Mouse (Mus musculus): ENCODE measurements at regions not wholly inside any gene's neighbourhood (a gene's known extent, or its start where the extent isn't known, plus 50 kb on each side); places are given as distances from the start of the nearest gene placed in this dataset.

- Histone ChIP-seq H3K4me3 (ENCODE audit: insufficient read depth, low read length) (no peak overlapping the region), H3K27ac (ENCODE audit: insufficient read depth, low read depth, low read length) (no peak overlapping the region), H3K4me1 (ENCODE audit: control insufficient read depth, insufficient read depth, low read length) (peaks cover 37% of the 10 kb centered on the region)
- TF ChIP-seq POLR2A (IDR thresholded peaks at IDR 0.05; ENCODE audit: borderline replicate concordance, low read depth, low read length) (no peak), CTCF (IDR thresholded peaks at IDR 0.05; ENCODE audit: low read depth, low read length) (no peak)
These were observed 911.7 kb upstream of the Lrrc6 start for GRCm38 (mm10) chr15:67412394-67412793.

- Histone ChIP-seq H3K27ac (ENCODE audit: insufficient read depth, low read depth, low read length) (no peak overlapping the region), H3K4me3 (ENCODE audit: insufficient read depth, low read length) (no peak overlapping the region), H3K4me1 (ENCODE audit: control insufficient read depth, insufficient read depth, low read length) (peaks cover 39% of the 10 kb centered on the region)
- TF ChIP-seq CTCF (IDR thresholded peaks at IDR 0.05; ENCODE audit: low read depth, low read length) (no peak), POLR2A (IDR thresholded peaks at IDR 0.05; ENCODE audit: borderline replicate concordance, low read depth, low read length) (no peak)
These were observed 910.9 kb upstream of the Lrrc6 start for GRCm38 (mm10) chr15:67411657-67412056.

GRCm38 (mm10) chr15:67410012-67410411, 909.3 kb upstream of the Lrrc6 start:
- Histone ChIP-seq H3K4me3 (ENCODE audit: insufficient read depth, low read length) (no peak overlapping the region), H3K4me1 (ENCODE audit: control insufficient read depth, insufficient read depth, low read length) (peaks cover 39% of the 10 kb centered on the region), H3K27ac (ENCODE audit: insufficient read depth, low read depth, low read length) (no peak overlapping the region)
- no peak for TF ChIP-seq POLR2A (IDR thresholded peaks at IDR 0.05; ENCODE audit: borderline replicate concordance, low read depth, low read length)
- TF ChIP-seq CTCF (IDR thresholded peaks at IDR 0.05; ENCODE audit: low read depth, low read length): no peak

GRCm38 (mm10) chr15:67408871-67409559, 908.3 kb upstream of the Lrrc6 start:
- Histone ChIP-seq H3K4me1 (ENCODE audit: control insufficient read depth, insufficient read depth, low read length) (peaks cover 33% of the 10 kb centered on the region), H3K27ac (ENCODE audit: insufficient read depth, low read depth, low read length) (no peak overlapping the region), H3K4me3 (ENCODE audit: insufficient read depth, low read length) (no peak overlapping the region)
- TF ChIP-seq CTCF (IDR thresholded peaks at IDR 0.05; ENCODE audit: low read depth, low read length) (no peak), POLR2A (IDR thresholded peaks at IDR 0.05; ENCODE audit: borderline replicate concordance, low read depth, low read length) (no peak)

GRCm38 (mm10) chr15:67407244-67407643, 906.5 kb upstream of the Lrrc6 start:
- H3K27ac ChIP-seq (ENCODE audit: insufficient read depth, low read depth, low read length): no peak overlapping the region
- TF ChIP-seq CTCF (IDR thresholded peaks at IDR 0.05; ENCODE audit: low read depth, low read length): no peak
- no peak for TF ChIP-seq POLR2A (IDR thresholded peaks at IDR 0.05; ENCODE audit: borderline replicate concordance, low read depth, low read length)

GRCm38 (mm10) chr15:67405523-67405922, 904.8 kb upstream of the Lrrc6 start:
- peak overlapping the region; percentile 70 for H3K27ac ChIP-seq (ENCODE audit: insufficient read depth, low read depth, low read length)
- H3K4me3 ChIP-seq (ENCODE audit: insufficient read depth, low read length): no peak overlapping the region
- TF ChIP-seq POLR2A (IDR thresholded peaks at IDR 0.05; ENCODE audit: borderline replicate concordance, low read depth, low read length): no peak
- TF ChIP-seq CTCF (IDR thresholded peaks at IDR 0.05; ENCODE audit: low read depth, low read length): no peak
- H3K4me1 ChIP-seq (ENCODE audit: control insufficient read depth, insufficient read depth, low read length): peaks cover 13% of the 10 kb centered on the region

More at GRCm38 (mm10) chr15:67407244-67407643, 906.5 kb upstream of the Lrrc6 start:
- Histone ChIP-seq H3K4me3 (ENCODE audit: insufficient read depth, low read length) (no peak overlapping the region), H3K4me1 (ENCODE audit: control insufficient read depth, insufficient read depth, low read length) (peaks cover 16% of the 10 kb centered on the region)

- peaks cover 11% of the 10 kb centered on the region for H3K4me1 ChIP-seq (ENCODE audit: control insufficient read depth, insufficient read depth, low read length)
- H3K4me3 ChIP-seq (ENCODE audit: insufficient read depth, low read length): no peak overlapping the region
- H3K27ac ChIP-seq (ENCODE audit: insufficient read depth, low read depth, low read length): peak overlapping the region; percentile 70
- no peak for TF ChIP-seq POLR2A (IDR thresholded peaks at IDR 0.05; ENCODE audit: borderline replicate concordance, low read depth, low read length)
- no peak for TF ChIP-seq CTCF (IDR thresholded peaks at IDR 0.05; ENCODE audit: low read depth, low read length)
These were observed 904.3 kb upstream of the Lrrc6 start for GRCm38 (mm10) chr15:67405011-67405410.

GRCm38 (mm10) chr15:67402310-67402709, 901.6 kb upstream of the Lrrc6 start:
- H3K4me3 ChIP-seq (ENCODE audit: insufficient read depth, low read length): no peak overlapping the region
- no peak for TF ChIP-seq CTCF (IDR thresholded peaks at IDR 0.05; ENCODE audit: low read depth, low read length)
- no peak for TF ChIP-seq POLR2A (IDR thresholded peaks at IDR 0.05; ENCODE audit: borderline replicate concordance, low read depth, low read length)
- no peak overlapping the region for H3K27ac ChIP-seq (ENCODE audit: insufficient read depth, low read depth, low read length)
- H3K4me1 ChIP-seq (ENCODE audit: control insufficient read depth, insufficient read depth, low read length): peaks cover 13% of the 10 kb centered on the region

- TF ChIP-seq CTCF (IDR thresholded peaks at IDR 0.05; ENCODE audit: low read depth, low read length): no peak
- no peak for TF ChIP-seq POLR2A (IDR thresholded peaks at IDR 0.05; ENCODE audit: borderline replicate concordance, low read depth, low read length)
- Histone ChIP-seq H3K4me1 (ENCODE audit: control insufficient read depth, insufficient read depth, low read length) (peaks cover 8% of the 10 kb centered on the region), H3K4me3 (ENCODE audit: insufficient read depth, low read length) (no peak overlapping the region), H3K27ac (ENCODE audit: insufficient read depth, low read depth, low read length) (no peak overlapping the region)
These were observed 896.6 kb upstream of the Lrrc6 start for GRCm38 (mm10) chr15:67397269-67397668.

GRCm38 (mm10) chr15:67395114-67395513, 894.4 kb upstream of the Lrrc6 start:
- TF ChIP-seq CTCF (IDR thresholded peaks at IDR 0.05; ENCODE audit: low read depth, low read length) (no peak), POLR2A (IDR thresholded peaks at IDR 0.05; ENCODE audit: borderline replicate concordance, low read depth, low read length) (no peak)
- H3K4me3 ChIP-seq (ENCODE audit: insufficient read depth, low read length): no peak overlapping the region
- peaks cover 8% of the 10 kb centered on the region for H3K4me1 ChIP-seq (ENCODE audit: control insufficient read depth, insufficient read depth, low read length)
- no peak overlapping the region for H3K27ac ChIP-seq (ENCODE audit: insufficient read depth, low read depth, low read length)
